8 mouse cellular contexts compared by ENCODE assay signal in genomic region chr17:5769776-5770175, GRCm38 (mm10).
DNase-seq lines count a peak whose midpoint lies in the region; ATAC-seq and TF ChIP-seq lines count a peak whose summit lies in the region.

No protein-coding gene starts in this region.

- peak; percentile 44; the same call in 1 of the 2 replicates for ATAC-seq in forebrain, embryonic 14.5 days

- H3K36me3 ChIP-seq in forebrain, embryonic 14.5 days (ENCODE audit: control insufficient read depth, insufficient read depth, low read length) = no peaks in the 10 kb centered on the region
- H3K36me3 ChIP-seq in testis, adult 2 months (ENCODE audit: control insufficient read depth, insufficient read depth, low read length) = no peaks in the 10 kb centered on the region

- peaks cover 11% of the 10 kb centered on the region for H3K4me1 ChIP-seq in forebrain, embryonic 14.5 days (ENCODE audit: control insufficient read depth, insufficient read depth, low read length)
- H3K4me1 ChIP-seq in testis, adult 2 months (ENCODE audit: control insufficient read depth, insufficient read depth, low read length) = peaks cover 8% of the 10 kb centered on the region

- peak overlapping the region; percentile 48 for H3K4me2 ChIP-seq in forebrain, embryonic 14.5 days (ENCODE audit: low read length)

- TF ChIP-seq POLR2A in testis, adult 2 months (IDR thresholded peaks at IDR 0.05; ENCODE audit: control insufficient read depth, low read depth, low read length) = no peak

- H3K9me3 ChIP-seq in forebrain, embryonic 14.5 days (replicated peaks; ENCODE audit: control insufficient read depth, low read length) = no peaks in the 10 kb centered on the region

- no peak for TF ChIP-seq CTCF in testis, adult 2 months (IDR thresholded peaks at IDR 0.05; ENCODE audit: control insufficient read depth, insufficient read depth, insufficient replicate concordance, low read depth, low read length)

- peak; percentile 30 to 33 for DNase-seq in urinary bladder, adult 18-20 months (ENCODE audit: low spot score in 2 of 2)
- DNase-seq in urinary bladder, postnatal 10 days (ENCODE audit: low spot score) = no peak
- DNase-seq in forebrain, embryonic 14.5 days (ENCODE audit: low spot score) = peak; percentile 65
- DNase-seq in kidney, adult 9 months = peak; percentile 66
- peak; percentile 64 for DNase-seq in lung, postnatal 36 days
- DNase-seq in natural killer cell, adult 2 months (ENCODE audit: low spot score in 2 of 2) = no peak
- DNase-seq in embryo, embryonic 11 days = no peak

- peak overlapping the region; percentile 18 for H3K9ac ChIP-seq in forebrain, embryonic 14.5 days (ENCODE audit: low read length)

- H3K4me3 ChIP-seq in forebrain, embryonic 14.5 days (ENCODE audit: low read depth, low read length) = 0 out of 2 replicates have a peak overlapping the region, but pooled peaks have one; percentile 22
- no peak overlapping the region for H3K4me3 ChIP-seq in testis, adult 2 months (ENCODE audit: control insufficient read depth, low read depth, low read length)

- H3K27me3 ChIP-seq in forebrain, embryonic 14.5 days (replicated peaks; ENCODE audit: control insufficient read depth, insufficient read depth, low read length) = no peaks in the 10 kb centered on the region
- no peaks in the 10 kb centered on the region for H3K27me3 ChIP-seq in testis, adult 2 months (ENCODE audit: control insufficient read depth, insufficient read depth, low read length)

- 9% methylated on average over 7 of the region's 7 CpGs for WGBS in forebrain, embryonic 14.5 days

- peak overlapping the region; percentile 27; the same call in 1 of the 2 replicates for H3K27ac ChIP-seq in forebrain, embryonic 14.5 days (ENCODE audit: low read depth, low read length)
- peak overlapping the region; percentile 46; the same call in 1 of the 2 replicates for H3K27ac ChIP-seq in testis, adult 2 months (ENCODE audit: control insufficient read depth, insufficient read depth, low read depth, low read length)

Comparison
In these comparisons a context has a peak if more than half of its experiments do, and no peak if none do; other contexts are left out.
1. DNase-seq: peak in urinary bladder, adult 18-20 months (2 of 2), forebrain, embryonic 14.5 days (single experiment), kidney, adult 9 months (single experiment) and lung, postnatal 36 days (single experiment); none in urinary bladder, postnatal 10 days (single experiment), natural killer cell, adult 2 months (0 of 2) and embryo, embryonic 11 days (single experiment).